Mouse (Mus musculus) testis, adult 2 months (tissue): ENCODE results near the gene B9d2.

Experiments used
- CTCF ChIP-seq: fragments of 200-500 bp; IDR thresholded peaks from 2 replicates; pipeline ENCODE4 v1.5.1; 2012; ENCODE audit warnings: low read depth, mild to moderate bottlenecking, inconsistent platforms, low read length, moderate library complexity; ENCODE audit not compliant: control insufficient read depth, insufficient read depth, insufficient replicate concordance
- POLR2A ChIP-seq: fragments of 200-500 bp; IDR thresholded peaks from 2 replicates; pipeline ENCODE4 v1.6.1; 2012; ENCODE audit warnings: low read depth, mild to moderate bottlenecking, inconsistent platforms, low read length, moderate library complexity; ENCODE audit not compliant: control insufficient read depth

GRCm38 (mm10) chr7:25687811-25688401 lies 7.3 kb downstream of the B9d2 start:
- TF ChIP-seq POLR2A (0 out of 2 replicates have a peak, but pooled peaks have one; percentile 19), CTCF (no peak)
